Mouse (Mus musculus): ENCODE results near the gene Il10rb. TPM values are rescaled to one million over a fixed set of nuclear protein-coding genes. Genes with fewer than 3 reads are reported as not detected.
A peak's percentile ranks its signal among the peaks of the same experiment; 100 is the strongest.
"Not testable (repeated sequence)": the region's sequence is repeated elsewhere in the genome, so short reads cannot be mapped to it uniquely, and the experiment has no call there.

Il10rb gene
- total RNA-seq, 2 experiments from 2014 or later: 64.6 to 68.3 TPM

DNA sequence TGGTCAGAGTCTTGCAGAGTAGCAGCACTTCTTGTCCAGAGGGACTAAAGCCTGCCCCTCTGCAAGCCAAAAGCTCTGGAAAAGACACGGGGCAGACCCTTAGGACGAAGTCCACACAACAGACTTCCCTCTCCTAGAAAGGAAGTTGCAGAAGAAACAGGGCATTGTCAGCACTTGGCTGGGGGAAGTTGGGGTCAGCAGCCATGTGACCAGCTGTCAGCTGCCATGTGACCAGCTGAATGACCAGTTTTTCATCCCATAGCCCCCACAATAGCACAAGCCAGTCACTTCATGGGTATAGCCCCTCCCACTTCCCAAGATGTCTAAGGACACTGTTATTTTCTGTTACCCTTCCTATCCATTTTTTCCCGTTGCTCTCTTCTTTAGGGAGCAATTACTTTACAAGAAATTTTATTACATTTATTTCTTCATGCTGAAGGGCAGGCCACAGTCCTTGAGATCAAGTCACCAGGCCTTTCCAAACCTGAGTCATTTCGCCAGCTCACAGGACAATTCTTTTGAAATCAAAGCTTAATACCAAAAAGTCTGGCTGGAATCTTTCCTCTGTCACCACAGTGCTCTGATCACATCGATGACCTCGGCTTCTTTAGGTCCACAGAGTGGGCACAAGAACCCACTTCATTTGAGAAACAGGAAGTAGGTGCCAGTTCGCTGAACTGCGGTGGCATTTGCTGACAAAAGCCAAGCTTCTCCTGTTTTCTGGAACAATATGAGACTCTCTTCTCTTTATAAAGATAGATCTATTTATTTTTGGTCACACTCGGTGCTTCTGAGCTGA lies 9.6 kb downstream of the Il10rb start:
- ATAC-seq (ENCODE audit: poor library complexity, severe bottlenecking): peak; percentile 70

DNA sequence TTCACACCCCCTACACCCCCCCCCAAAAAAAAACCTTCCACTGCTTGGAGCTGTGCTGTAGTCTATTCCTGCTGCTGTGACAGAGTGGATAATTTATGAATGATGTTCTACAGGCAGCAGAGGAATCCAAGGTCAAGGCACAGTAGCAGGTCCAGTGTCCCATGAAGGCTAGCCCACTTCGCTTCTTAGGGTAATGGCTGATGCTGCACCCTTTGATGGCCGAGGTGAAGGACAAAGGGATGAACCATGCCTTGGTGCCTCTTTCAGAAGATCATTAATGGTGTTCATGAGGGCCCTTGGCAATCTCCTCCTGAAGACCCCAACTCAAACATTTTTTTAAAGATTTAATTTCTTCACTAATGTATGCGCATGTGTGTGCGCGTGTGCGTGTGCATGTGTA lies 10.4 kb downstream of the Il10rb start:
- no peak for ATAC-seq (ENCODE audit: poor library complexity, severe bottlenecking)

DNA sequence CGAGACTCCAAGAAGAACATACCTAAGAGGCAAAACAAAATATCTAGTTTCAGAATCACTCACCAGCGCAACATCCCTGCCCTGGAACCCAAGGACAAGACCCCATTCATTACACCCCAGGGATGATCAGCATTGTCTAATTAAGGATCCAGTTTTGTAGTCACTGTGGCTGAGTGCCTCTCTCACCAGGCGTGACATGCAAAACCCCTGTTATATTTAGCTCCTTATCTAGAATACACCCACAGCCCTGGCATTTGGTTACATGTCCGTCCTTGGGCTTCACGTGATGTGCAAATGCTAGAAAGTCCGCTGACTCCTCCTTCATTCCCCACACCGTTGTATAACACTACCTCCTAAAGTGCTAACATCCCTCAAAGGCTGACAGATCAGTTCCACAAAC lies 11.0 kb downstream of the Il10rb start:
- no peak for ATAC-seq (ENCODE audit: poor library complexity, severe bottlenecking)

GRCm38 (mm10) chr16:91418531-91418930 lies 12.6 kb downstream of the Il10rb start:
- ATAC-seq (ENCODE audit: poor library complexity, severe bottlenecking): no peak

- ATAC-seq (ENCODE audit: poor library complexity, severe bottlenecking): no peak
These were observed 19.9 kb downstream of the Il10rb start for GRCm38 (mm10) chr16:91425816-91426215.

DNA sequence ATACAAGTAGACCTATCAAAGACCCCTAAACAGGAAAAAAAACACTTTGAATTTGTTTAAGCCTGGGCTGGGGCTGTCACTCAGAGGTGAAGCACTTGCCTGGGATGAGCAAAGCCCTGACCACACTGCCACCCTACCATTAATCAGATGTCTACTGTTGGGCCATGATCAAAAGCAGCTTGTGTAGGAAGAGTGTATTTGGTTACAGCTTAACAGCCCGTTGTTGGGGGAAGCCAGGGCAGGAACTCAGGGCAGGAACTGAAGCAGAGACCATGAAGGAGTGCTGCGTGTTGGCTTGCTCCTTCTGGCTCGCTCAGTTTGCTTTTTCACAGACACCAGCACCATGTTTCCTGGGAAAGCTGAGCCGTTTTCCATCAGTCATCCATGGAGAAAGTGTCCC lies 20.6 kb downstream of the Il10rb start:
- ATAC-seq (ENCODE audit: poor library complexity, severe bottlenecking): no peak

GRCm38 (mm10) chr16:91427461-91427860 lies 21.5 kb downstream of the Il10rb start:
- no peak for ATAC-seq (ENCODE audit: poor library complexity, severe bottlenecking)

GRCm38 (mm10) chr16:91428259-91428865 lies 22.4 kb downstream of the Il10rb start:
- no peak for ATAC-seq (ENCODE audit: poor library complexity, severe bottlenecking)

- ATAC-seq (ENCODE audit: poor library complexity, severe bottlenecking): no peak
These were observed 26.9 kb downstream of the Il10rb start for GRCm38 (mm10) chr16:91432720-91433328.

DNA sequence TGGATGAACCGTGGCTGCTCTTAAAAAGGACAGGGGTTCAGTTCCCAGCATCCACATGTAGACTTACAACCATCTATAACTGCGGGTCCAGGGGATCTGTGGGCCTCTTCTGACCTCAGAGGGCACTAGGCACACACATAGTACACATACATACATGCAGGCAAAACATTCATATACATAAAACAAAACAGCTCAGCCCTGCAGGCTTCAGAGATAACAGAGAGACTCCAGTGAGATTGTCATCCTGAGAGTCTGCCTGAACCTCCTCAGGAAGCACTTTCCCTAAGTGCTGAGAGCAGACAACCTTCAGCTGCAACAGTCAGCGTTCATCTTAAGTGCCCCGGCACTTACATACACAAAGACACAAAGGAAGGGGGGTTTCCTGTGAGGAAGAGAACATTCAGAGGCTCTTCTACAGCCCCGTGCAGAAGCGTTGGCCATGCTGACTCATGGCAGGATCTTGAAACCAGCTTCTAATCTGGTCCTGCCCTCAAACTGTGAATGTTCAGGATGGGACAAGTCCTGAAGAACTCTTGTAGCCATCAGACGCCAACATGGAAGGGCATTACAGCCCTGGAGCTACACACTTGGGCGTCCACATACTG lies 27.5 kb downstream of the Il10rb start:
- peak; percentile 70 for ATAC-seq (ENCODE audit: poor library complexity, severe bottlenecking)

GRCm38 (mm10) chr16:91434119-91434518 lies 28.2 kb downstream of the Il10rb start:
- no peak for ATAC-seq (ENCODE audit: poor library complexity, severe bottlenecking)

- ATAC-seq (ENCODE audit: poor library complexity, severe bottlenecking): peak; percentile 29; the same call in 1 of the 2 replicates
These were observed 32.1 kb downstream of the Il10rb start for GRCm38 (mm10) chr16:91438081-91438480.

DNA sequence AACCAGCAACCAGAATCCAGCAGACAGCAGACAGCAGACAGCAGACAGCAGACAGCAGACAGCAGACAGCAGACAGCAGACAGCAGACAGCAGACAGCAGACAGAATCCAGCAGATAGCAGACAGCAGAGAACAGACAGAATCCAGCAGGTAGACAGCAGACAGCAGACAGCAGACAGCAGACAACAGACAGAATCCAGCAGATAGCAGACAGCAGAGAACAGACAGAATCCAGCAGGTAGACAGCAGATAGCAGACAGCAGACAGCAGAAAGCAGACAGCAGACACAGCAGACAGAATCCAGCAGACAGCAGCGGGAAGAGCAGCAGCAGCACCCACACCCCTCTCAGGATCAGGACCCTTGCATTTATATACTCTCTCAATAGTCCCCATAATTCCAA lies 32.6 kb downstream of the Il10rb start:
- ATAC-seq (ENCODE audit: poor library complexity, severe bottlenecking): not testable (repeated sequence)

- ATAC-seq (ENCODE audit: poor library complexity, severe bottlenecking): peak; percentile 37
These were observed 35.4 kb downstream of the Il10rb start for GRCm38 (mm10) chr16:91441366-91441765.

- peak; percentile 48 for ATAC-seq (ENCODE audit: poor library complexity, severe bottlenecking)
These were observed 35.9 kb downstream of the Il10rb start for GRCm38 (mm10) chr16:91441811-91442240.

GRCm38 (mm10) chr16:91442446-91442845 lies 36.5 kb downstream of the Il10rb start:
- ATAC-seq (ENCODE audit: poor library complexity, severe bottlenecking): peak; percentile 23; the same call in 1 of the 2 replicates

- no peak for ATAC-seq (ENCODE audit: poor library complexity, severe bottlenecking)
These were observed 37.2 kb downstream of the Il10rb start for GRCm38 (mm10) chr16:91443211-91443611.

DNA sequence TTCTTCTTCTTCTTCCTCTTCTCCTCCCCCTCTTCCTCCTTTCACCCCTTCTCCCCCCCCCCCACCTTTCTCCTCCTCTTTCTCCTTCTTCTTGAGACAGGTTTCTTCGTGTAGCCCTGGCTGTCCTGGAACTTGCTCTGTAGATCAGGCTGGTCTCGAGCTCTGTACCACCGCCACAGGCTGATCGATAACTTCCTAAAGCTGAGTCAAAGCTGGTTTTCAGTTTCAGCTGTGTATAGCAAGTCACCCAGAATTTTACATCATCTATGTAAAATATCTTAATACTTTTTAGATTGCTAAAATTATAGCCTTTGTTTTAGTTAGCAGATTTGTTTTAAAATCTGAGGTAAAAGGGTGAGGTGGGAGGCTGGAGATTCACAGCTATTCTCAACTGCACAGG lies 38.9 kb downstream of the Il10rb start:
- ATAC-seq (ENCODE audit: poor library complexity, severe bottlenecking): no peak

- peak; percentile 22; the same call in 1 of the 2 replicates for ATAC-seq (ENCODE audit: poor library complexity, severe bottlenecking)
These were observed 39.6 kb downstream of the Il10rb start for GRCm38 (mm10) chr16:91445566-91445965.

- peak; percentile 34; the same call in 1 of the 2 replicates for ATAC-seq (ENCODE audit: poor library complexity, severe bottlenecking)
These were observed 41.0 kb downstream of the Il10rb start for GRCm38 (mm10) chr16:91446778-91447511.

DNA sequence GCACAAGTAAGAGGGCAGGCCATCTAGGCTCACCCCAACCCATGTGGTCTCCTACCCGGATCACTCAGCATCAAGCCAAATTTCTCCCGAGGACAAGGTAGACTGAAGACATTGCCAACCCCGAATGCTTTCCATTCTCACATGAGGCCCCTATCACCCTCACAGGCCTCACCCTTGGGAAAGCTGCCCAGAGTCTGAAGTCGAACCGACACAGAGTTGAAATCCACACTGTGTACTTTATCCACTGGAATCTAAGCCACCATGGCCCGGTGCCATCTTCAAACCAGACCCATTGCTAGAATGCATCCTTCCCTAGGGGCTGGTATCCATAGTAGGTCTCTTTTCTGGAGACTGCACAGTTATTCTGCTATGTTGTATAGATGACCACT lies 41.5 kb downstream of the Il10rb start:
- no peak for ATAC-seq (ENCODE audit: poor library complexity, severe bottlenecking)
